Mouse (Mus musculus): ENCODE data around the gene Slc13a4.

- TF ChIP-seq EP300 (IDR thresholded peaks at IDR 0.05; ENCODE audit: insufficient read depth, low read depth, low read length) = no peak
- no peak for TF ChIP-seq CTCF (IDR thresholded peaks at IDR 0.05; ENCODE audit: low read depth, low read length)
- TF ChIP-seq POLR2A (IDR thresholded peaks at IDR 0.05; ENCODE audit: insufficient read depth, low read length) = no peak
Observed at GRCm38 (mm10) chr6:35313520-35313919, 5.6 kb upstream of the Slc13a4 start.

Data from ES-Bruce4 (cell line).